Mouse (Mus musculus): ENCODE measurements around the gene Ubxn6.

DNA sequence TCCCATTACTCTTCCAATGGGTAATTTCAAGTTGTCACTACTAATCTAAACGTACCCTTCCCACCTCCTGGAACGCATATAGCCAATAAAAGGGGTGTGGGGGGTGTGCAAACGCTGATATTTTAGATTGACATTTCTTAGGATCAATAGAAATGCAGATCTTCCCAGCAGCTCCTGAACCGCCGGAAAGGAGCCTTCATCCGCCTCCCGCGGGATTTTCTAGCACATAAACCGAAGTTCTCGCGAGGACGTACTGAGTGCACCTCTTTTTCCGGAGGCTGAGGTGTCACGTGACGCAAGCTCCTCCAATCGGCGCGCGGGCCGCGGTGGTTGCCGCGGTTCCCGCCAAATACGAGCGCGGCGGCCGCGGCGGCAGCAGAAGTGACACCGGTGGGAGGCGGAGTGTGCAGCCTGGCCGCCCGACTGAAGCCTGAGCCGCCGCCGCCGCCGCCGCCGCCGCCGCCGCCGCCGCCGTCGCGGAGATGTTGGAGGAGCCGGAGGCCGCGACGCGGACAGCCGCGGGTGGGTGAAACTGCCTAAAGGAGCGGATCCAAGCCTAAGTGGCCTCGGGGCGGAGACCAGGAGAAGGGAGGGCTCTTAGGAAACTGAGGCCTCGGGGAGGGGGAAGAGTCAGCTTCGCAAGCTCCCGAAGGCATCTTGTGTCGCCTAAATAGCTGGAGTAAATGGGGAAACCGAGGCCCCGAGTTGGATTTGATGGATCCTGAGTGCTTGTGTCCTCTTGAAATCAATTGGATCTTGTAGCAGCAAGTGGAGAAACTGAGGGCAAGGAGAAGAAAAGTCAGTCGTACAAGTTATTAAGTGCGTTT is 34.6 kb downstream of the Ubxn6 start, which contains the start of gene Chaf1a:
- TF ChIP-seq CTCF (IDR thresholded peaks at IDR 0.05; ENCODE audit: insufficient read depth, low read length) (no peak), POLR2A (IDR thresholded peaks at IDR 0.05; ENCODE audit: borderline replicate concordance, extremely low read depth, low read depth, low read length) (peak; percentile 48; the same call in 1 of the 2 replicates)
